Mouse (Mus musculus) hindbrain, embryonic 16.5 days (tissue): Measurements from ENCODE around the gene Olfr1056. TPM values are rescaled to one million over a fixed set of nuclear protein-coding genes. Genes with fewer than 3 reads are reported as not detected.
"Not testable (repeated sequence)": the region's sequence is repeated elsewhere in the genome, so short reads cannot be mapped to it uniquely, and the experiment has no call there.

ENCODE experiments used
- ATAC-seq: fragments of 200-750 bp; cut with Nextera tagmentation; 2 replicates; pipeline ENCODE4 v1.8.0; 2017; ENCODE audit warnings: moderate TSS enrichment, moderate library complexity
- H3K27ac ChIP-seq: fragments of 300-500 bp; sonication (generic); 2 replicates; pipeline ENCODE4 v1.5.1; 2014; ENCODE audit warnings: low read depth, mild to moderate bottlenecking, control low read depth, low read length, moderate library complexity
- H3K27me3 ChIP-seq: fragments of 300-500 bp; sonication (generic); replicated peaks from 2 replicates; pipeline ENCODE4 v1.6.1; 2014; ENCODE audit warnings: low read length; ENCODE audit not compliant: control insufficient read depth, insufficient read depth
- H3K36me3 ChIP-seq: fragments of 300-500 bp; sonication (generic); 2 replicates; pipeline ENCODE4 v1.6.1; 2014; ENCODE audit warnings: mild to moderate bottlenecking, low read length, moderate library complexity, mixed read lengths; ENCODE audit not compliant: control insufficient read depth, insufficient read depth
- H3K4me1 ChIP-seq: fragments of 300-500 bp; sonication (generic); 2 replicates; pipeline ENCODE4 v1.6.1; 2014; ENCODE audit warnings: low read depth, low read length; ENCODE audit not compliant: control insufficient read depth, insufficient read depth
- H3K4me2 ChIP-seq: fragments of 300-500 bp; sonication (generic); 2 replicates; pipeline ENCODE4 v1.6.1; 2014; ENCODE audit warnings: mild to moderate bottlenecking, low read length, control low read depth, moderate library complexity
- H3K4me3 ChIP-seq: fragments of 300-500 bp; sonication (generic); 2 replicates; pipeline ENCODE4 v1.5.1; 2014; ENCODE audit warnings: mild to moderate bottlenecking, low read length, control low read depth, moderate library complexity
- H3K9ac ChIP-seq: fragments of 300-500 bp; sonication (generic); 2 replicates; pipeline ENCODE4 v1.6.1; 2014; ENCODE audit warnings: low read depth, mild to moderate bottlenecking, control low read depth, low read length, moderate library complexity
- H3K9me3 ChIP-seq: fragments of 300-500 bp; sonication (generic); 2 replicates; pipeline ENCODE4 v1.6.1; 2014; ENCODE audit warnings: mild to moderate bottlenecking, low read length, moderate library complexity; ENCODE audit not compliant: control insufficient read depth
- WGBS: fragments of 180-500 bp; shearing (Covaris S2); extraction: QIAGEN DNeasy Blood & Tissue Kit; methylation state at CpG from one replicate; pipeline ENCODE4 v1.1.7; 2014; 5-methylcytosine and 5-hydroxymethylcytosine counted together
- polyA plus RNA-seq: library from polyadenylated mRNA; unstranded; fragments of >200 nt; fragmentation: Nextera tagmentation; extraction: Ambion mirVana; gene quantifications from 2 replicates; pipeline ENCODE4 v1.2.1, GENCODE M21; 2015

Olfr1056 gene
- not detected in 2 replicates for polyA plus RNA-seq

GRCm38 (mm10) chr2:86362369-86362768 is at the start of gene Olfr1056:
Olfr1056 (minus strand) TSS chr2:86362469.
- H3K4me2 ChIP-seq, result no peak within 1 kb of the TSS
- H3K27me3 ChIP-seq, result no peaks in the 10 kb centered on the region
- H3K4me3 ChIP-seq, result no peak within 1 kb of the TSS
- H3K4me1 ChIP-seq, result no peaks in the 10 kb centered on the region
- no peak within 1 kb of the TSS for H3K27ac ChIP-seq
- H3K9me3 ChIP-seq, result no peaks in the 10 kb centered on the region
- H3K36me3 ChIP-seq, result no peaks in the 10 kb centered on the region
- H3K9ac ChIP-seq, result no peak within 1 kb of the TSS
- no peak for ATAC-seq

DNA sequence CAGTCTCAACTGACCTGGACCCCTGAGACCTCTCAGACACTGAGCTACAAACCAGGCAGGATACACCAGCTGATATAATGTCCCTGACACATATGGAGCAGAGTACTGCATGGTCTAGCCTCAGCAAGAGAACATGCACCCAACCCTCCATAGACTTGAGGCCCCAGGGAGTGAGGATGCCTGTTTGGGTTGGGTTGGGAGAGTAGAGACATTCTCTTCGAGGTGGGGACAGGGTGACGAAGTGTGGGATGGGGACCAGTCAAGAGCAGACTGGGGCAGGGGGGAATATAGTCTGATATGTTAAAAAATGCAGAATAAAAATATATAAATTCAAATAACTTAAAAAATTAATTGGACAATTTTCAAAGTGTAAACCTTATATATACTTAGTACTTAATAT is 32.8 kb upstream of the Olfr1056 start:
- no peak overlapping the region for H3K27ac ChIP-seq
- H3K4me3 ChIP-seq, result no peak overlapping the region
- H3K36me3 ChIP-seq, result no peaks in the 10 kb centered on the region
- no peak for ATAC-seq
- no peaks in the 10 kb centered on the region for H3K27me3 ChIP-seq
- no peak overlapping the region for H3K9ac ChIP-seq
- WGBS, result 97% methylated on average over 2 of the region's 2 CpGs
- no peaks in the 10 kb centered on the region for H3K4me1 ChIP-seq
- H3K4me2 ChIP-seq, result no peak overlapping the region
- H3K9me3 ChIP-seq, result no peaks in the 10 kb centered on the region

- H3K9ac ChIP-seq, H3K4me3 ChIP-seq, H3K4me1 ChIP-seq, H3K27ac ChIP-seq, H3K36me3 ChIP-seq, H3K4me2 ChIP-seq, H3K27me3 ChIP-seq, H3K9me3 ChIP-seq, ATAC-seq: not testable (repeated sequence)
Measured at GRCm38 (mm10) chr2:86388461-86388860, 26.2 kb upstream of the Olfr1056 start, which contains the start of gene Olfr1058. Olfr1058 (minus strand) TSS chr2:86388561.

GRCm38 (mm10) chr2:86378293-86378692 is 16.0 kb upstream of the Olfr1056 start, which contains the start of gene Olfr1057:
Olfr1057 (minus strand) TSS chr2:86378393.
- Histone ChIP-seq H3K4me2 (no peak within 1 kb of the TSS), H3K27me3 (no peaks in the 10 kb centered on the region), H3K36me3 (no peaks in the 10 kb centered on the region), H3K9ac (no peak within 1 kb of the TSS), H3K4me1 (no peaks in the 10 kb centered on the region), H3K27ac (no peak within 1 kb of the TSS), H3K4me3 (no peak within 1 kb of the TSS), H3K9me3 (no peaks in the 10 kb centered on the region)
- no peak for ATAC-seq

GRCm38 (mm10) chr2:86366342-86366741 is 4.1 kb upstream of the Olfr1056 start:
- H3K27me3 ChIP-seq, H3K9ac ChIP-seq, H3K36me3 ChIP-seq, H3K4me2 ChIP-seq, ATAC-seq, H3K27ac ChIP-seq, H3K4me3 ChIP-seq, H3K4me1 ChIP-seq, H3K9me3 ChIP-seq: not testable (repeated sequence)
- WGBS, result no CpG with 5 or more reads among the region's 6 CpGs

GRCm38 (mm10) chr2:86351751-86352150 is 10.5 kb downstream of the Olfr1056 start:
- not testable (repeated sequence) for H3K4me1 ChIP-seq, ATAC-seq, H3K9me3 ChIP-seq, H3K27me3 ChIP-seq, H3K9ac ChIP-seq, H3K4me3 ChIP-seq, H3K36me3 ChIP-seq, H3K27ac ChIP-seq, H3K4me2 ChIP-seq
- whole genome bisulfite sequencing, result 74% methylated on average over 1 of the region's 1 CpGs

GRCm38 (mm10) chr2:86350184-86350583 is 12.1 kb downstream of the Olfr1056 start, which contains the start of gene Olfr1055:
Olfr1055 (minus strand) TSS chr2:86350284.
- ATAC-seq, result no peak
- no peak within 1 kb of the TSS for H3K9ac ChIP-seq
- H3K4me2 ChIP-seq, result no peak within 1 kb of the TSS
- no peaks in the 10 kb centered on the region for H3K4me1 ChIP-seq
- no peaks in the 10 kb centered on the region for H3K36me3 ChIP-seq
- no peaks in the 10 kb centered on the region for H3K27me3 ChIP-seq
- H3K27ac ChIP-seq, result no peak within 1 kb of the TSS
- no peak within 1 kb of the TSS for H3K4me3 ChIP-seq
- 89% methylated on average over 5 of the region's 5 CpGs for WGBS
- H3K9me3 ChIP-seq, result no peaks in the 10 kb centered on the region

- Histone ChIP-seq H3K27ac (no peak within 1 kb of the TSS), H3K4me1 (no peaks in the 10 kb centered on the region), H3K27me3 (no peaks in the 10 kb centered on the region), H3K4me3 (no peak within 1 kb of the TSS), H3K36me3 (no peaks in the 10 kb centered on the region), H3K4me2 (no peak within 1 kb of the TSS), H3K9me3 (no peaks in the 10 kb centered on the region), H3K9ac (no peak within 1 kb of the TSS)
- 68% methylated on average over 3 of the region's 3 CpGs for WGBS
- ATAC-seq, result no peak
Measured at GRCm38 (mm10) chr2:86335333-86335732, 26.9 kb downstream of the Olfr1056 start, which contains the start of gene Olfr1054. Olfr1054 (minus strand) TSS chr2:86335433.

DNA sequence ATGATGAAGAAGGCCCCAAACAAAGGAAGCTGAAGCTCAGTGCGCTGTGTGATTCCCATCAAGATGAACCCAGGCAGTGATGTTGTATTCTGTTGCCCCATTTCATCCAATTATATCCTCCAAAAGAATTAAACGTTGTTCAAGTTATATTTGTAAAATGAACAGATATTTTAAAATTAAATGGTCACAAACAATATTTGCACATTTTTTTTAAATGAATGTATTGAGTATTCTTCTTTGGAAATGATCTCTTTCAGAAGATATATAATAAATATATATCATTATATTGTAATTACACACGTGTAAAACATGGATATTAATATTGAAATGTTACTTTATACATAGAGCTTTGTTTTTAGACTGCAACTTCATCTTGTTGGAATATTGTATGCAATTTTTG is 47.1 kb downstream of the Olfr1056 start, which contains the start of gene Olfr1053:
Gene Olfr1053 (minus strand): TSS at position 101 of the 400 bp plus-strand sequence.
- no peak within 1 kb of the TSS for H3K4me3 ChIP-seq
- 71% methylated on average over 3 of the region's 3 CpGs for WGBS
- no peak within 1 kb of the TSS for H3K9ac ChIP-seq
- no peaks in the 10 kb centered on the region for H3K36me3 ChIP-seq
- H3K27ac ChIP-seq, result no peak within 1 kb of the TSS
- no peaks in the 10 kb centered on the region for H3K27me3 ChIP-seq
- H3K4me1 ChIP-seq, result no peaks in the 10 kb centered on the region
- no peak within 1 kb of the TSS for H3K4me2 ChIP-seq
- H3K9me3 ChIP-seq, result no peaks in the 10 kb centered on the region
- ATAC-seq, result no peak
